Mouse (Mus musculus) CH12.LX (cell line): ENCODE measurements around the gene Prr29.

Source experiments
- CTCF ChIP-seq, 2 experiments: IDR thresholded peaks in 1 of 2; conservative IDR thresholded peaks in 1 of 2; 2 replicates each; pipeline ENCODE4 v1.5.1; 2011 to 2012; ENCODE audit warnings: low read depth in 2 of 2, low read length in 2 of 2, improper control_type of control experiment in 1 of 2, inconsistent platforms in 1 of 2, mild to moderate bottlenecking in 1 of 2, moderate library complexity in 1 of 2
- HCFC1 ChIP-seq: IDR thresholded peaks from 2 replicates; pipeline ENCODE4 v1.6.1; 2012; ENCODE audit warnings: low read depth, mild to moderate bottlenecking, inconsistent platforms, low read length, improper control_type of control experiment
- JUN ChIP-seq: IDR thresholded peaks from 2 replicates; pipeline ENCODE4 v1.6.1; 2011; ENCODE audit warnings: low read depth, mild to moderate bottlenecking, low read length, improper control_type of control experiment, moderate library complexity; ENCODE audit not compliant: insufficient read depth
- MAFK ChIP-seq: IDR thresholded peaks from 2 replicates; pipeline ENCODE4 v1.6.1; 2011; ENCODE audit warnings: low read length, improper control_type of control experiment; ENCODE audit not compliant: insufficient replicate concordance
- MAX ChIP-seq: IDR thresholded peaks from 2 replicates; pipeline ENCODE4 v1.6.1; 2011; ENCODE audit warnings: low read length, improper control_type of control experiment
- MYC ChIP-seq: IDR thresholded peaks from 2 replicates; pipeline ENCODE4 v1.6.1; 2011; ENCODE audit warnings: low read depth, mild to moderate bottlenecking, improper control_type of control experiment, low read length
- USF2 ChIP-seq: conservative IDR thresholded peaks from 2 replicates; pipeline ENCODE4 v1.6.1; 2011; ENCODE audit warnings: low read depth, low read length, improper control_type of control experiment
- ZMIZ1 ChIP-seq: IDR thresholded peaks from 2 replicates; pipeline ENCODE4 v1.6.1; 2012; ENCODE audit warnings: low read depth, mild to moderate bottlenecking, inconsistent platforms, low read length, improper control_type of control experiment

GRCm38 (mm10) chr11:106365366-106365765 lies at the start of gene Prr29:
- TF ChIP-seq CTCF (conservative IDR thresholded peaks at IDR 0.05 in 1 of 2, IDR thresholded peaks at IDR 0.05 in 1 of 2; ENCODE audit: low read depth in 2 of 2, low read length in 2 of 2) (no peak), MYC (no peak), HCFC1 (no peak), MAX (no peak), JUN (no peak), USF2 (no peak), MAFK (no peak), ZMIZ1 (no peak)
